24 mouse cellular contexts compared by ENCODE assay signal in the genomic region with DNA sequence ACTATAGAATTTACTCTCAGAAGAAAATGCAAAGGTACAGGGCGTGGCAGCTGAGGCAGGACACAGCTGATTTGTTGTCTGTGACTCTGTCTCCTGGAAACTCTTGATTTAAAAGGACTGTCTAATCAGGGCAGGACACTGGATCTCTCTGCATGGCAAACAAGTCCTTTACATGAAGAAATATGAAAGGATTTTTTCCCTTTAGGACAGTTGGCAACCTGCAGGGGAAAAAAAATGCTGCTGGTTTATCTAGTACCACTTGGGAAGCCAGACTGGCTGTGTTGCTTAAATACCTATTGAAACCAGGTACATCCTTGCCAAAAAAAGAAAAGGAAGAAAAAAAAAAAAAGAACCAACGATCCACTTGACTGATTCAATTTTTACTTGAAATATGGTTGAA.
"Had no signal": no experiment of that assay in that cellular context is flagged by ENCODE, and none has a peak within 500 bp of the region (broad histone marks: within the 10 kb centered on the region; RNA-seq: fewer than 3 reads in every experiment).

No protein-coding gene starts in this region.

- H3K27ac ChIP-seq: heart, adult 2 months; heart, embryonic 13.5 days; heart, embryonic 15.5 days; hindbrain, embryonic 13.5 days; hindbrain, embryonic 15.5 days; hindbrain, postnatal 0 days; kidney, embryonic 15.5 days; kidney, postnatal 0 days; limb, embryonic 13.5 days; limb, embryonic 15.5 days; liver, embryonic 12.5 days; liver, embryonic 14.5 days had no signal

- DNase-seq: gastrocnemius, postnatal 14 days; heart, adult 11 months; heart, adult 2 months; heart, postnatal 14 days; heart, postnatal 36 days; kidney, adult 11 months; kidney, adult 2 months; kidney, adult 9 months; kidney, postnatal 14 days; kidney, postnatal 36 days; layer of hippocampus, adult 9-11 months; layer of hippocampus, postnatal 36 days; left cerebral cortex, postnatal 4 days had no signal

- H3K4me3 ChIP-seq: heart, adult 2 months; heart, embryonic 13.5 days; heart, embryonic 15.5 days; hindbrain, embryonic 13.5 days; hindbrain, embryonic 15.5 days; kidney, embryonic 15.5 days; limb, embryonic 13.5 days; limb, embryonic 15.5 days; liver, embryonic 12.5 days had no signal
